In genomic region chr12:64897060-64897730, GRCm38 (mm10) we compare ENCODE assay signal across 9 mouse cellular contexts. TPM values are rescaled to one million over a fixed set of nuclear protein-coding genes. Genes with fewer than 3 reads are reported as not detected.
DNase-seq lines count a peak whose midpoint lies in the region; ATAC-seq and TF ChIP-seq lines count a peak whose summit lies in the region.
"Had no signal": no experiment of that assay in that cellular context is flagged by ENCODE, and none has a peak within 500 bp of the region (broad histone marks: within the 10 kb centered on the region; RNA-seq: fewer than 3 reads in every experiment).

No protein-coding gene starts in this region.

- H3K4me1 ChIP-seq in bone marrow macrophage, adult 2 months (ENCODE audit: control insufficient read depth, insufficient read depth, low read length) = no peaks in the 10 kb centered on the region
- H3K4me1 ChIP-seq in embryonic fibroblast, embryonic 13.5 days (ENCODE audit: control insufficient read depth, insufficient read depth, low read length) = peaks cover under 1% of the 10 kb centered on the region; the same call in 1 of the 2 replicates
- no peaks in the 10 kb centered on the region for H3K4me1 ChIP-seq in hindbrain, embryonic 16.5 days (ENCODE audit: control insufficient read depth, insufficient read depth, low read depth, low read length)
- H3K4me1 ChIP-seq in lung, embryonic 14.5 days (ENCODE audit: insufficient read depth) = no peaks in the 10 kb centered on the region

- peak; percentile 90 for TF ChIP-seq CTCF in bone marrow macrophage, adult 2 months (IDR thresholded peaks at IDR 0.05; ENCODE audit: low read depth, low read length)
- peak; percentile 80; the same call in 1 of the 2 replicates for TF ChIP-seq CTCF in embryonic fibroblast, embryonic 13.5 days (IDR thresholded peaks at IDR 0.05; ENCODE audit: borderline replicate concordance, insufficient read depth, low read length)
- TF ChIP-seq CTCF in lung, embryonic 14.5 days (IDR thresholded peaks at IDR 0.05; ENCODE audit: low read depth) = peak; percentile 87

- no peak overlapping the region for H3K27ac ChIP-seq in bone marrow macrophage, adult 2 months (ENCODE audit: insufficient read depth, low read depth, low read length)
- H3K27ac ChIP-seq in embryonic fibroblast, embryonic 13.5 days (ENCODE audit: insufficient read depth, low read length) = no peak overlapping the region
- H3K27ac ChIP-seq in hindbrain, embryonic 16.5 days (ENCODE audit: low read depth, low read length) = no peak overlapping the region
- H3K27ac ChIP-seq in lung, embryonic 14.5 days (ENCODE audit: low read depth) = no peak overlapping the region
- H3K27ac ChIP-seq: heart, embryonic 13.5 days had no signal

- H3K27me3 ChIP-seq in hindbrain, embryonic 16.5 days (replicated peaks; ENCODE audit: control insufficient read depth, insufficient read depth, low read length) = no peaks in the 10 kb centered on the region
- H3K27me3 ChIP-seq in lung, embryonic 14.5 days (ENCODE audit: insufficient read depth, low read length) = no peaks in the 10 kb centered on the region
- H3K27me3 ChIP-seq: heart, embryonic 13.5 days had no signal

- peak; percentile 77 for ATAC-seq in CD4-positive, CD25-positive, alpha-beta regulatory T cell, adult 4 months
- peak; percentile 81 for ATAC-seq in hindbrain, embryonic 16.5 days
- ATAC-seq in lung, embryonic 14.5 days (ENCODE audit: insufficient read depth) = no peak; the same call in 1 of the 2 replicates

- no peak for TF ChIP-seq POLR2A in bone marrow macrophage, adult 2 months (IDR thresholded peaks at IDR 0.05; ENCODE audit: borderline replicate concordance, low read depth, low read length)
- TF ChIP-seq POLR2A in embryonic fibroblast, embryonic 13.5 days (IDR thresholded peaks at IDR 0.05; ENCODE audit: low read depth, low read length) = no peak

- no peaks in the 10 kb centered on the region for H3K36me3 ChIP-seq in hindbrain, embryonic 16.5 days (ENCODE audit: control insufficient read depth, insufficient read depth, low read length)
- no peaks in the 10 kb centered on the region for H3K36me3 ChIP-seq in lung, embryonic 14.5 days (ENCODE audit: insufficient read depth)
- H3K36me3 ChIP-seq: heart, embryonic 13.5 days had no signal

- no peak overlapping the region for H3K4me2 ChIP-seq in hindbrain, embryonic 16.5 days (ENCODE audit: low read length)
- no peak overlapping the region for H3K4me2 ChIP-seq in lung, embryonic 14.5 days
- H3K4me2 ChIP-seq: heart, embryonic 13.5 days had no signal

- H3K9ac ChIP-seq in hindbrain, embryonic 16.5 days (ENCODE audit: low read depth, low read length) = no peak overlapping the region
- H3K9ac ChIP-seq in lung, embryonic 14.5 days = no peak overlapping the region
- H3K9ac ChIP-seq: heart, embryonic 13.5 days had no signal

- peak; percentile 62 for DNase-seq in A20 (ENCODE audit: low read depth, low spot score)
- peak; percentile 82 for DNase-seq in lung, embryonic 14.5 days
- DNase-seq in retina, adult 2 months (ENCODE audit: low read depth, low spot score) = peak; percentile 34
- no peak for DNase-seq in c-Kit-positive CD71-positive TER-119-positive erythroid progenitor cells, embryonic 14.5 days (ENCODE audit: low spot score)

- WGBS in hindbrain, embryonic 16.5 days = 48% methylated on average over 4 of the region's 4 CpGs
- WGBS in lung, embryonic 14.5 days = 34% methylated on average over 4 of the region's 4 CpGs

- H3K4me3 ChIP-seq in bone marrow macrophage, adult 2 months (ENCODE audit: insufficient read depth, low read length) = no peak overlapping the region
- H3K4me3 ChIP-seq in embryonic fibroblast, embryonic 13.5 days (ENCODE audit: insufficient read depth, low read length) = no peak overlapping the region
- H3K4me3 ChIP-seq in hindbrain, embryonic 16.5 days (ENCODE audit: low read length) = no peak overlapping the region
- no peak overlapping the region for H3K4me3 ChIP-seq in lung, embryonic 14.5 days (ENCODE audit: low read depth, low read length)
- H3K4me3 ChIP-seq: heart, embryonic 13.5 days had no signal

- no peaks in the 10 kb centered on the region for H3K9me3 ChIP-seq in hindbrain, embryonic 16.5 days (ENCODE audit: control insufficient read depth, low read length)
- H3K9me3 ChIP-seq in lung, embryonic 14.5 days (ENCODE audit: low read depth, low read length) = no peaks in the 10 kb centered on the region
- H3K9me3 ChIP-seq: heart, embryonic 13.5 days had no signal

RNA-seq across cellular contexts. Expression of gene Gm527, which starts 20.5 kb away (rescaled TPM):
- polyA plus RNA-seq in CD4-positive, CD25-positive, alpha-beta regulatory T cell, adult 4 months (2017; shearing (Covaris generic)) = under 1 TPM; 0.66 to 0.92 TPM
- 1.4 and 1.6 TPM in 2 replicates for polyA plus RNA-seq in bone marrow macrophage, adult 2 months (2012; ENCODE audit: insufficient read depth, insufficient read length, missing spikeins)
- polyA plus RNA-seq in embryonic fibroblast, embryonic 13.5 days (2011; ENCODE audit: insufficient read length, low read depth, missing spikeins) = 4.8 and 5.6 TPM in 2 replicates
- 1.4 and 2.4 TPM in 2 replicates for polyA plus RNA-seq in hindbrain, embryonic 16.5 days (2015; fragmentation: Nextera tagmentation; extraction: Ambion mirVana)
- polyA plus RNA-seq in lung, embryonic 14.5 days (2014; fragmentation: Nextera tagmentation; extraction: Ambion mirVana) = 1.3 and 1.8 TPM in 2 replicates
